Mouse (Mus musculus): ENCODE measurements around the gene Tctex1d2. TPM values are rescaled to one million over a fixed set of nuclear protein-coding genes. Genes with fewer than 3 reads are reported as not detected.

Gene Tctex1d2
- total and polyA plus RNA-seq, 3 experiments, result not detected

DNA sequence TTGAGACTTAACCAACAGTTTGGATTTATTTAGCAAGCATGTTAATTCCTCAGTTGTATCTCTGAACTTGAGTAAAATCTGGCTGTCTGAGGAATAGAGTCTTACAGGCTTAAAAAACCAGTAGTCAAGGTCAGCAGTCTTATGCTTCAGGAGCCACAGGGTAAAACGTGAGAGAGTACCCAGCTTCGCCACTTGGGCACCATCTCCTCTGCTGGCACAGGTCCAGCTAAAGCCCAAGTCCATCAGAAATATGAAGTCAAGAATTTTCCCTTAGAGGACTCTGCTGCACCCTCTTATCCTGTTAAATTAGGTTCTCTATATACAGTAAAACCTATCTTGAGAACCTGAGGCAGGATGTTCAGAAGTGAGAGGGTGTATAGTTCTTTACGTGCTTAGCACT, 32.7 kb upstream of the Tctex1d2 start:
- Histone ChIP-seq H3K4me3 (replicated peaks in 1 of 3; ENCODE audit: low read depth in 2 of 3, low read length in 2 of 3, poor library complexity in 1 of 3) (no peak overlapping the region), H3K27me3 (replicated peaks) (no peaks in the 10 kb centered on the region), H3K9ac (ENCODE audit: insufficient read depth, low read depth) (no peak overlapping the region), H3K79me2 (replicated peaks; ENCODE audit: control insufficient read depth, extremely low read depth, insufficient read depth, poor library complexity, severe bottlenecking) (no peaks in the 10 kb centered on the region), H3K4me1 (ENCODE audit: control insufficient read depth in 1 of 2, insufficient read depth in 2 of 2) (no peaks in the 10 kb centered on the region), H3K27ac (ENCODE audit: insufficient read depth, low read depth) (no peak overlapping the region), H3K4me2 (ENCODE audit: insufficient read depth, low read depth, poor library complexity, severe bottlenecking) (no peak overlapping the region), H3K36me3 (replicated peaks in 1 of 2; ENCODE audit: control insufficient read depth in 1 of 2, insufficient read depth in 1 of 2, low read length in 1 of 2) (peaks cover 46 to 90% of the 10 kb centered on the region in 2 experiments), H3K9me3 (replicated peaks; ENCODE audit: low read length) (no peaks in the 10 kb centered on the region)
- in situ Hi-C loops (cut with MboI; ENCODE audit: low pct_ligation_motif_present, low pct_unique_long_range_greater_than_20kb, low sequenced_read_pairs), result no loop called here
- no peak for DNase-seq (ENCODE audit: extremely low read depth)
- no peak for TF ChIP-seq IRF4 (IDR thresholded peaks at IDR 0.05; ENCODE audit: low read depth, low read length)
- dilution Hi-C loops (cut with MboI; ENCODE audit: extremely low pct_ligation_motif_present, extremely low pct_unique_long_range_greater_than_20kb, low sequenced_read_pairs), result no loop called here

DNA sequence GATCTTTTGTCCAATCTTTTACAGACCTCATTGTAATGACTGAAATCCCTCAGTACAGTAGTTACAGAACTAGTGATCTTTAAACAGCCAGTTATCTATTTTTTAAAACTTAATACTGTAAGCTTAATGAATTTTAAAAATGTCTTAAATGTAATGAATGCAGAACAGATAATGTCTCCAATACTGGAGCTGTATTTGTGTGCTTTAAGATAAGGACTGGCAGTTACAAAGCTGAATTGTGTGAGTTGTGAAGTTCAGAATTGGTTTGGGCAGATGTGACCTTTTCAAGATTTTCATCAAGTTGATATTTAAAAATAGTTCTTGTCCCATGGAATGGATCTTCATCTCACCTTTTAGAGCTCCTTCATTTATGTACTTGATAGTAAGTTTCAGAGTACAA, 30.5 kb upstream of the Tctex1d2 start:
- in situ Hi-C loops (cut with MboI; ENCODE audit: low pct_ligation_motif_present, low pct_unique_long_range_greater_than_20kb, low sequenced_read_pairs), result no loop called here
- DNase-seq (ENCODE audit: extremely low read depth), result no peak
- Histone ChIP-seq H3K27ac (ENCODE audit: insufficient read depth, low read depth) (no peak overlapping the region), H3K9ac (ENCODE audit: insufficient read depth, low read depth) (no peak overlapping the region), H3K4me1 (ENCODE audit: control insufficient read depth in 1 of 2, insufficient read depth in 2 of 2) (no peaks in the 10 kb centered on the region), H3K36me3 (replicated peaks in 1 of 2; ENCODE audit: control insufficient read depth in 1 of 2, insufficient read depth in 1 of 2, low read length in 1 of 2) (peaks cover 36 to 81% of the 10 kb centered on the region in 2 experiments), H3K4me3 (replicated peaks in 1 of 3; ENCODE audit: low read depth in 2 of 3, low read length in 2 of 3, poor library complexity in 1 of 3) (no peak overlapping the region), H3K27me3 (replicated peaks) (no peaks in the 10 kb centered on the region), H3K79me2 (replicated peaks; ENCODE audit: control insufficient read depth, extremely low read depth, insufficient read depth, poor library complexity, severe bottlenecking) (no peaks in the 10 kb centered on the region), H3K9me3 (replicated peaks; ENCODE audit: low read length) (no peaks in the 10 kb centered on the region), H3K4me2 (ENCODE audit: insufficient read depth, low read depth, poor library complexity, severe bottlenecking) (no peak overlapping the region)
- TF ChIP-seq E2F4 (IDR thresholded peaks at IDR 0.05; ENCODE audit: insufficient replicate concordance, low read depth, low read length) (no peak), ELF1 (IDR thresholded peaks at IDR 0.05; ENCODE audit: low read depth, low read length) (no peak), SMC3 (IDR thresholded peaks at IDR 0.05; ENCODE audit: low read depth, low read length) (no peak), ETS1 (conservative IDR thresholded peaks at IDR 0.05; ENCODE audit: low read depth, low read length) (no peak), SIN3A (IDR thresholded peaks at IDR 0.05; ENCODE audit: low read length) (no peak)
- dilution Hi-C loops (cut with MboI; ENCODE audit: extremely low pct_ligation_motif_present, extremely low pct_unique_long_range_greater_than_20kb, low sequenced_read_pairs), result no loop called here

DNA sequence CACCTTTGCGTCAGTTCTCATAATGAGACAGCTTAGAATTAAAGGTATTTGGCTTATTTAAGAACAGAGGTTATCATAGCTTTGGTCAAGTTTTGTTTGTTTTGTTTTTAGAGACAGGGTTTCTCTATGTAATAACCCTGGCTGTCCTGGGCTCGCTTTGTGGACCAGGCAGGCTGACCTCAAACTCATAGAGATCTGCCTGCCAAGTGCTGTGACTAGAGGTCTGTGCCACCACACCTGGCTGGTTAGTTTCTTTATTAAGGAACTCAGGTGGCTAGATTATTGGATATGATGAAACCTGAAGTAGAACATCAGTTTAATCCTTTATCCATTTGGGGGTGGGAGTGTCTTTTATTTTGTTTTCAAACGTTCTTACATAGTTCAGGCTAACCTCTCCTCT, 29.7 kb upstream of the Tctex1d2 start:
- Histone ChIP-seq H3K4me2 (ENCODE audit: insufficient read depth, low read depth, poor library complexity, severe bottlenecking) (no peak overlapping the region), H3K79me2 (replicated peaks; ENCODE audit: control insufficient read depth, extremely low read depth, insufficient read depth, poor library complexity, severe bottlenecking) (no peaks in the 10 kb centered on the region), H3K27me3 (replicated peaks) (no peaks in the 10 kb centered on the region), H3K9ac (ENCODE audit: insufficient read depth, low read depth) (no peak overlapping the region), H3K27ac (ENCODE audit: insufficient read depth, low read depth) (no peak overlapping the region), H3K4me1 (ENCODE audit: control insufficient read depth in 1 of 2, insufficient read depth in 2 of 2) (peaks cover under 1 to 4% of the 10 kb centered on the region in 2 experiments; a peak in 3 of 4 replicates), H3K36me3 (replicated peaks in 1 of 2; ENCODE audit: control insufficient read depth in 1 of 2, insufficient read depth in 1 of 2, low read length in 1 of 2) (peaks cover 33 to 73% of the 10 kb centered on the region in 2 experiments), H3K4me3 (replicated peaks in 1 of 3; ENCODE audit: low read depth in 2 of 3, low read length in 2 of 3, poor library complexity in 1 of 3) (no peak overlapping the region), H3K9me3 (replicated peaks; ENCODE audit: low read length) (no peaks in the 10 kb centered on the region)
- no peak for DNase-seq (ENCODE audit: extremely low read depth)
- dilution Hi-C loops (cut with MboI; ENCODE audit: extremely low pct_ligation_motif_present, extremely low pct_unique_long_range_greater_than_20kb, low sequenced_read_pairs), result no loop called here
- in situ Hi-C loops (cut with MboI; ENCODE audit: low pct_ligation_motif_present, low pct_unique_long_range_greater_than_20kb, low sequenced_read_pairs), result no loop called here
- no peak for TF ChIP-seq ZNF384 (IDR thresholded peaks at IDR 0.05; ENCODE audit: low read depth, low read length)
- no peak for TF ChIP-seq ELF1 (IDR thresholded peaks at IDR 0.05; ENCODE audit: low read depth, low read length)
- no peak for TF ChIP-seq POLR2A (IDR thresholded peaks at IDR 0.05; ENCODE audit: low read depth, low read length)
- TF ChIP-seq MAFK (IDR thresholded peaks at IDR 0.05; ENCODE audit: insufficient replicate concordance, low read length), result no peak
- no peak for TF ChIP-seq ZKSCAN1 (IDR thresholded peaks at IDR 0.05; ENCODE audit: borderline replicate concordance, low read depth, low read length)
- no peak for TF ChIP-seq ZC3H11A (IDR thresholded peaks at IDR 0.05; ENCODE audit: low read depth, low read length)
